Mouse (Mus musculus): ENCODE data around the gene Nepro. TPM values are rescaled to one million over a fixed set of nuclear protein-coding genes. Genes with fewer than 3 reads are reported as not detected.

The Nepro gene
- 10.3 TPM for polyA plus RNA-seq (2017; shearing (Covaris generic))

GRCm38 (mm10) chr16:44724083-44724787 lies at the start of gene Nepro:
Gene Nepro, plus strand, starts transcription at chr16:44724301.

GRCm38 (mm10) chr16:44745866-44746562 lies 21.9 kb downstream of the Nepro start, which contains the start of gene Gtpbp8:
Gene Gtpbp8, minus strand, starts transcription at chr16:44746363.

GRCm38 (mm10) chr16:44765555-44766319 lies 41.6 kb downstream of the Nepro start, which contains the start of gene Cd200r1:
Gene Cd200r1, plus strand, starts transcription at chr16:44765736.

Other genes with a start within 250 kb of the Nepro start
- 1.3 TPM for gene Boc, start 165.4 kb upstream of the Nepro start, polyA plus RNA-seq (2017; shearing (Covaris generic))
- gene Gtpbp8, start 22.1 kb downstream of the Nepro start, polyA plus RNA-seq (2017; shearing (Covaris generic)) = 43.7 TPM
- 51.9 TPM for gene Cd200r1, start 41.4 kb downstream of the Nepro start, polyA plus RNA-seq (2017; shearing (Covaris generic))
- gene Cd200r4, start 87.4 kb downstream of the Nepro start, polyA plus RNA-seq (2017; shearing (Covaris generic)) = 6.2 TPM
- not detected for gene Cd200r2, start 142.8 kb downstream of the Nepro start, polyA plus RNA-seq (2017; shearing (Covaris generic))
- 1.1 TPM for gene Cd200r3, start 219.4 kb downstream of the Nepro start, polyA plus RNA-seq (2017; shearing (Covaris generic))